Mouse (Mus musculus) urinary bladder, postnatal 14 days (tissue): ENCODE data around the gene Cyb561d2.
"Not testable (repeated sequence)": the region's sequence is repeated elsewhere in the genome, so short reads cannot be mapped to it uniquely, and the experiment has no call there.

Experiments
- DNase-seq: peaks from one replicate; pipeline ENCODE4 v3.0.0; 2021; ENCODE audit warnings: low spot score

Gene Cyb561d2

GRCm38 (mm10) chr9:107541474-107542351 is at the start of gene Cyb561d2, which contains the start of gene Nprl2:
Gene Cyb561d2 (minus strand): TSS chr9:107542193.
Gene Nprl2 (plus strand): TSS chr9:107542226.
- DNase-seq = peak; percentile 94

GRCm38 (mm10) chr9:107590773-107591060 is 48.7 kb upstream of the Cyb561d2 start:
- no peak for DNase-seq

- DNase-seq = no peak
Observed at GRCm38 (mm10) chr9:107590058-107590772, 48.2 kb upstream of the Cyb561d2 start.

GRCm38 (mm10) chr9:107587833-107588639 is 46.0 kb upstream of the Cyb561d2 start:
- no peak for DNase-seq

- peak; percentile 97 for DNase-seq
Observed at GRCm38 (mm10) chr9:107586974-107587832, 45.2 kb upstream of the Cyb561d2 start, which contains the start of gene Ifrd2. Gene Ifrd2 (plus strand): TSS chr9:107587642.

GRCm38 (mm10) chr9:107586504-107586903 is 44.5 kb upstream of the Cyb561d2 start:
- no peak for DNase-seq

GRCm38 (mm10) chr9:107583174-107583573 is 41.2 kb upstream of the Cyb561d2 start:
- DNase-seq = no peak

GRCm38 (mm10) chr9:107582509-107583062 is 40.6 kb upstream of the Cyb561d2 start:
- no peak for DNase-seq

- DNase-seq = no peak
Observed at GRCm38 (mm10) chr9:107581584-107581983, 39.6 kb upstream of the Cyb561d2 start.

GRCm38 (mm10) chr9:107580501-107581317 is 38.7 kb upstream of the Cyb561d2 start, which contains the start of gene Hyal3:
Gene Hyal3 (plus strand): TSS chr9:107580818.
- peak; percentile 93 for DNase-seq

GRCm38 (mm10) chr9:107579023-107579900 is 37.3 kb upstream of the Cyb561d2 start:
- DNase-seq = no peak

GRCm38 (mm10) chr9:107578587-107578986 is 36.6 kb upstream of the Cyb561d2 start, which contains the start of gene Naa80:
Gene Naa80 (plus strand): TSS chr9:107578887.
- no peak for DNase-seq

GRCm38 (mm10) chr9:107577871-107578270 is 35.9 kb upstream of the Cyb561d2 start:
- no peak for DNase-seq

- DNase-seq = peak; percentile 90
Observed at GRCm38 (mm10) chr9:107576357-107577107, 34.5 kb upstream of the Cyb561d2 start, which contains the start of gene Hyal1. Gene Hyal1 (plus strand): TSS chr9:107576927.

- DNase-seq = peak; percentile 84
Observed at GRCm38 (mm10) chr9:107575579-107576356, 33.8 kb upstream of the Cyb561d2 start.

GRCm38 (mm10) chr9:107573774-107574173 is 31.8 kb upstream of the Cyb561d2 start:
- not testable (repeated sequence) for DNase-seq

- no peak for DNase-seq
Observed at GRCm38 (mm10) chr9:107572327-107572662, 30.3 kb upstream of the Cyb561d2 start.
